Mouse (Mus musculus) thymus, postnatal 10 days (tissue): ENCODE data around the gene Ptgis.

ENCODE experiments used
- DNase-seq, 2 experiments: peaks; one replicate each; pipeline ENCODE4 v3.0.0; 2021; ENCODE audit warnings: low spot score in 2 of 2

Ptgis gene

GRCm38 (mm10) chr2:167240008-167240964 lies at the start of gene Ptgis:
Gene Ptgis (minus strand): TSS chr2:167240604.
- DNase-seq: no peak

GRCm38 (mm10) chr2:167281461-167281860 lies 41.1 kb upstream of the Ptgis start:
- DNase-seq: peak in 1 of 2 experiments; percentile 2

GRCm38 (mm10) chr2:167280986-167281310 lies 40.5 kb upstream of the Ptgis start:
- no peak for DNase-seq

- peak; percentile 57 to 78 for DNase-seq
Observed at GRCm38 (mm10) chr2:167280090-167280985, 39.9 kb upstream of the Ptgis start.

- peak in 1 of 2 experiments; percentile 76 for DNase-seq
Observed at GRCm38 (mm10) chr2:167278751-167279526, 38.5 kb upstream of the Ptgis start.

GRCm38 (mm10) chr2:167278011-167278410 lies 37.6 kb upstream of the Ptgis start:
- DNase-seq: no peak

GRCm38 (mm10) chr2:167277026-167277425 lies 36.6 kb upstream of the Ptgis start:
- no peak for DNase-seq

- DNase-seq: no peak
Observed at GRCm38 (mm10) chr2:167275856-167276255, 35.5 kb upstream of the Ptgis start.

GRCm38 (mm10) chr2:167274713-167275465 lies 34.5 kb upstream of the Ptgis start:
- no peak for DNase-seq

- no peak for DNase-seq
Observed at GRCm38 (mm10) chr2:167273206-167273740, 32.9 kb upstream of the Ptgis start.

- no peak for DNase-seq
Observed at GRCm38 (mm10) chr2:167272706-167273105, 32.3 kb upstream of the Ptgis start.

GRCm38 (mm10) chr2:167271121-167271521 lies 30.7 kb upstream of the Ptgis start:
- no peak for DNase-seq

GRCm38 (mm10) chr2:167270496-167270895 lies 30.1 kb upstream of the Ptgis start:
- no peak for DNase-seq

- DNase-seq: no peak
Observed at GRCm38 (mm10) chr2:167268721-167269120, 28.3 kb upstream of the Ptgis start.

GRCm38 (mm10) chr2:167268411-167268690 lies 27.9 kb upstream of the Ptgis start:
- DNase-seq: no peak

- DNase-seq: no peak
Observed at GRCm38 (mm10) chr2:167267531-167268410, 27.4 kb upstream of the Ptgis start.

- DNase-seq: no peak
Observed at GRCm38 (mm10) chr2:167266231-167266630, 25.8 kb upstream of the Ptgis start.

GRCm38 (mm10) chr2:167265806-167266205 lies 25.4 kb upstream of the Ptgis start:
- DNase-seq: no peak

- no peak for DNase-seq
Observed at GRCm38 (mm10) chr2:167265021-167265420, 24.6 kb upstream of the Ptgis start.

- DNase-seq: no peak
Observed at GRCm38 (mm10) chr2:167263931-167264330, 23.5 kb upstream of the Ptgis start.
